Mouse (Mus musculus) right cerebral cortex, adult 2 months (tissue): Measurements from ENCODE around the gene Sln.

Experiments used
- DNase-seq, 2 experiments: peaks; one replicate each; pipeline ENCODE4 v3.0.0; 2021 to 2022; ENCODE audit warnings: low spot score in 2 of 2

The Sln gene

GRCm38 (mm10) chr9:53849864-53850263 is at the start of gene Sln:
TSS of gene Sln (plus strand) at chr9:53850164.
- DNase-seq: no peak

GRCm38 (mm10) chr9:53802921-53803320 is 47.0 kb upstream of the Sln start:
- no peak for DNase-seq

GRCm38 (mm10) chr9:53806496-53807086 is 43.4 kb upstream of the Sln start:
- no peak for DNase-seq

- no peak for DNase-seq
Measured at GRCm38 (mm10) chr9:53813418-53813817, 36.5 kb upstream of the Sln start.

- DNase-seq: peak; percentile 58 to 78
Measured at GRCm38 (mm10) chr9:53818760-53819159, 31.2 kb upstream of the Sln start.

GRCm38 (mm10) chr9:53825318-53825717 is 24.6 kb upstream of the Sln start:
- DNase-seq: no peak

- peak; percentile 70 to 71 for DNase-seq
Measured at GRCm38 (mm10) chr9:53829081-53829865, 20.7 kb upstream of the Sln start.

- peak in 1 of 2 experiments; percentile 32 for DNase-seq
Measured at GRCm38 (mm10) chr9:53829866-53830209, 20.1 kb upstream of the Sln start.

- DNase-seq: no peak
Measured at GRCm38 (mm10) chr9:53835039-53835438, 14.9 kb upstream of the Sln start.

- peak in 1 of 2 experiments; percentile 20 for DNase-seq
Measured at GRCm38 (mm10) chr9:53835976-53836375, 14.0 kb upstream of the Sln start.

- DNase-seq: no peak
Measured at GRCm38 (mm10) chr9:53838816-53839215, 11.1 kb upstream of the Sln start.

GRCm38 (mm10) chr9:53848548-53848947 is 1.4 kb upstream of the Sln start:
- no peak for DNase-seq

GRCm38 (mm10) chr9:53852158-53852557 is 2.2 kb downstream of the Sln start:
- DNase-seq: no peak

- no peak for DNase-seq
Measured at GRCm38 (mm10) chr9:53853672-53854071, 3.7 kb downstream of the Sln start.

GRCm38 (mm10) chr9:53854525-53854924 is 4.6 kb downstream of the Sln start:
- DNase-seq: no peak

GRCm38 (mm10) chr9:53857864-53858263 is 7.9 kb downstream of the Sln start:
- no peak for DNase-seq

- DNase-seq: peak in 1 of 2 experiments; percentile 23
Measured at GRCm38 (mm10) chr9:53873239-53873638, 23.3 kb downstream of the Sln start.

GRCm38 (mm10) chr9:53877423-53877822 is 27.5 kb downstream of the Sln start:
- DNase-seq: no peak

- no peak for DNase-seq
Measured at GRCm38 (mm10) chr9:53883588-53884280, 33.8 kb downstream of the Sln start.

- DNase-seq: peak; percentile 83 to 84
Measured at GRCm38 (mm10) chr9:53890075-53890474, 40.1 kb downstream of the Sln start.

- DNase-seq: no peak
Measured at GRCm38 (mm10) chr9:53895827-53896226, 45.9 kb downstream of the Sln start.

- DNase-seq: no peak
Measured at GRCm38 (mm10) chr9:53899836-53900235, 49.9 kb downstream of the Sln start.
